Mouse (Mus musculus) C2C12 (cell line): ENCODE results near the gene Ifna11.
"Not testable (repeated sequence)": the region's sequence is repeated elsewhere in the genome, so short reads cannot be mapped to it uniquely, and the experiment has no call there.

ENCODE experiments used
- CEBPB ChIP-seq: IDR thresholded peaks from one replicate; pipeline ENCODE4 v1.6.1; 2011; ENCODE audit warnings: low read depth, mild to moderate bottlenecking, control low read depth, moderate library complexity
- CTCF ChIP-seq: IDR thresholded peaks from one replicate; pipeline ENCODE4 v1.5.1; 2011; ENCODE audit not compliant: control insufficient read depth, insufficient read depth, insufficient read length
- FOSL1 ChIP-seq: IDR thresholded peaks from one replicate; pipeline ENCODE4 v1.8.0; 2011; ENCODE audit warnings: mild to moderate bottlenecking, low read length; ENCODE audit not compliant: poor library complexity, insufficient read depth, severe bottlenecking
- MAX ChIP-seq: IDR thresholded peaks from one replicate; pipeline ENCODE4 v1.6.1; 2011; ENCODE audit warnings: mild to moderate bottlenecking, control low read depth
- MYOD1 ChIP-seq: IDR thresholded peaks from one replicate; pipeline ENCODE4 v1.6.1; 2011; ENCODE audit warnings: low read depth; ENCODE audit not compliant: control insufficient read depth, insufficient read length
- MYOG ChIP-seq: IDR thresholded peaks from one replicate; pipeline ENCODE4 v1.6.1; 2011; ENCODE audit not compliant: control insufficient read depth, insufficient read length; ENCODE audit errors: extremely low read depth
- USF1 ChIP-seq: IDR thresholded peaks from one replicate; pipeline ENCODE4 v1.6.1; 2011; ENCODE audit warnings: low read depth, mild to moderate bottlenecking, control low read depth, moderate library complexity

GRCm38 (mm10) chr4:88785409-88785808 is 34.4 kb upstream of the Ifna11 start, which contains the start of gene Gm13276:
- not testable (repeated sequence) for TF ChIP-seq CTCF, MYOG, MAX, CEBPB, FOSL1, USF1, MYOD1
